Mouse (Mus musculus) heart, embryonic 11.5 days (tissue): Measurements from ENCODE around the gene Tbx19. TPM values are rescaled to one million over a fixed set of nuclear protein-coding genes. Genes with fewer than 3 reads are reported as not detected.

ENCODE experiments used
- ATAC-seq: fragments of 200-750 bp; cut with Nextera tagmentation; replicated peaks from 2 replicates; pipeline ENCODE4 v1.8.0; 2017; ENCODE audit warnings: moderate library complexity; ENCODE audit not compliant: insufficient number of reproducible peaks, low FRiP score, low TSS enrichment
- H3K27ac ChIP-seq: fragments of 300-500 bp; sonication (generic); 2 replicates; pipeline ENCODE4 v1.5.1; 2014; ENCODE audit warnings: mild to moderate bottlenecking, low read depth, low read length
- H3K27me3 ChIP-seq: fragments of 300-500 bp; sonication (generic); 2 replicates; pipeline ENCODE4 v1.6.1; 2014; ENCODE audit warnings: mild to moderate bottlenecking, low read length, mixed read lengths; ENCODE audit not compliant: control insufficient read depth, insufficient read depth
- H3K36me3 ChIP-seq: fragments of 300-500 bp; sonication (generic); 2 replicates; pipeline ENCODE4 v1.6.1; 2014; ENCODE audit warnings: mild to moderate bottlenecking, low read length, moderate library complexity, mixed read lengths; ENCODE audit not compliant: control insufficient read depth, insufficient read depth
- H3K4me1 ChIP-seq: fragments of 300-500 bp; sonication (generic); 2 replicates; pipeline ENCODE4 v1.6.1; 2014; ENCODE audit warnings: low read length; ENCODE audit not compliant: control insufficient read depth, insufficient read depth
- H3K4me2 ChIP-seq: fragments of 300-500 bp; sonication (generic); 2 replicates; pipeline ENCODE4 v1.6.1; 2014; ENCODE audit warnings: mild to moderate bottlenecking, moderate library complexity
- H3K4me3 ChIP-seq: fragments of 300-500 bp; sonication (generic); 2 replicates; pipeline ENCODE4 v1.5.1; 2014; ENCODE audit warnings: low read depth, low read length
- H3K9ac ChIP-seq: fragments of 300-500 bp; sonication (generic); 2 replicates; pipeline ENCODE4 v1.6.1; 2014; ENCODE audit warnings: mild to moderate bottlenecking, low read depth, low read length, moderate library complexity
- H3K9me3 ChIP-seq: fragments of 300-500 bp; sonication (generic); replicated peaks from 2 replicates; pipeline ENCODE4 v1.6.1; 2016; ENCODE audit warnings: low read length; ENCODE audit not compliant: control insufficient read depth
- WGBS: fragments of 180-500 bp; shearing (Covaris S2); extraction: QIAGEN DNeasy Blood & Tissue Kit; methylation state at CpG from one replicate; pipeline ENCODE4 v1.1.7; 2014; ENCODE audit not compliant: insufficient replicate concordance; 5-methylcytosine and 5-hydroxymethylcytosine counted together
- polyA plus RNA-seq: library from polyadenylated mRNA; unstranded; fragments of >200 nt; fragmentation: Nextera tagmentation; extraction: Ambion mirVana; gene quantifications from 2 replicates; pipeline ENCODE4 v1.2.1, GENCODE M21; 2014

Gene Tbx19
- polyA plus RNA-seq, 1 experiment from 2014 or later: not detected

DNA sequence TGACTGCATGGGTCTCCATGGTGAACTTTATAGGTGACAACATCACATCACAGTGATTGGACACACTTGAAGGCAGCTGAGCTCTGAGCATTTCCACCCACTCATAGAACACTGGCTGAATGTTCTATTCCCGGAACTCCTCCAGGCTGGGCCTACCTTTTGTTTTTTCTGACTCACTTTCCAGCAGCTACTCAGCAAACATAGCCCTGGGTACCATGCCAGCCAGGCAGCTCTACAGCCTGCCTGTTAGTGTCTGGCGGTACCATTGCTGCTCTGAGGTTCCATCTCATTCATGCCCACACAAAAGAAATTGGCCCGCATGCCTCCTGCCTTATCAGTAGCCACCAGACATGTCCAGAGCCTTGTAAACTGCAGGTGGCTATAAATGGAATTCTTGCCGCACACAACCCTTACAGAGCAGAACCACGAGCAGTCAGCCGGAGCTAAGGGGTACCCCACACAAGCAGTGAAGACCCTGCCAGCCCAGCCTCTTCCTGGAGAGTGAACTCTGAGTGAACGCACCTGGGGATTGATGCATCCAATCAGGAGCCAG is 55.8 kb downstream of the Tbx19 start:
- Histone ChIP-seq H3K9me3 (no peaks in the 10 kb centered on the region), H3K9ac (peak overlapping the region; percentile 39; the same call in 1 of the 2 replicates), H3K4me1 (peaks cover 34% of the 10 kb centered on the region), H3K27me3 (no peaks in the 10 kb centered on the region), H3K4me3 (no peak overlapping the region), H3K36me3 (no peaks in the 10 kb centered on the region), H3K27ac (peak overlapping the region; percentile 82), H3K4me2 (peak overlapping the region; percentile 17)
- WGBS: 19% methylated on average over 7 of the region's 7 CpGs
- ATAC-seq: peak; percentile 85

GRCm38 (mm10) chr1:165099569-165099968 is 61.0 kb downstream of the Tbx19 start:
- Histone ChIP-seq H3K36me3 (no peaks in the 10 kb centered on the region), H3K27me3 (no peaks in the 10 kb centered on the region), H3K9me3 (no peaks in the 10 kb centered on the region), H3K4me1 (peaks cover 11% of the 10 kb centered on the region), H3K4me3 (no peak overlapping the region), H3K27ac (no peak overlapping the region), H3K4me2 (no peak overlapping the region), H3K9ac (no peak overlapping the region)
- ATAC-seq: no peak

DNA sequence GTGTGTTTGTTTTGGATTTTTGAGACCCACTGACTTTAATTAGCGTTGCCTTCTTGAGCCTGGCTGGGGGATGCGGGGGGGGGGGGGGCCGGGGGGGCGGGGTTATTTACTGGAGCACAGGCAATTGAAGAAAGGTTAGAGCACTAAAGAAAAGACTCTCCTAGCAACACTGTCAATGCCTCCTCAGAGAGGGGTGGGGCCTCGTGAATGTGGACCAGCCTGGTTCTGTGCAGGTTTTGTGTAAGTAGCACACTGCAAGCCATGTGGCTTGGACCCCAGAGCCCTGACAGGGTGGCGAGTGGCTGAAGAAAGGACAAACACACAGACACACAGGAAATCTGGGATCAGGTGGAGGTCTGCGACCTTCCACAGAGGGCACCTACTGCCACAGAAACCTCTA is 65.7 kb downstream of the Tbx19 start:
- H3K9ac ChIP-seq: no peak overlapping the region
- no peak overlapping the region for H3K4me3 ChIP-seq
- H3K4me1 ChIP-seq: peaks cover 12% of the 10 kb centered on the region; the same call in 1 of the 2 replicates
- 47% methylated on average over 7 of the region's 7 CpGs for WGBS
- H3K36me3 ChIP-seq: no peaks in the 10 kb centered on the region
- ATAC-seq: no peak
- H3K27ac ChIP-seq: peak overlapping the region; percentile 54
- no peaks in the 10 kb centered on the region for H3K9me3 ChIP-seq
- H3K4me2 ChIP-seq: no peak overlapping the region
- H3K27me3 ChIP-seq: no peaks in the 10 kb centered on the region

- H3K4me3 ChIP-seq: no peak overlapping the region
- peak overlapping the region; percentile 56 for H3K4me2 ChIP-seq
- 9% methylated on average over 15 of the region's 15 CpGs for WGBS
- peaks cover 14% of the 10 kb centered on the region; the same call in 1 of the 2 replicates for H3K4me1 ChIP-seq
- H3K27me3 ChIP-seq: no peaks in the 10 kb centered on the region
- H3K9me3 ChIP-seq: no peaks in the 10 kb centered on the region
- H3K9ac ChIP-seq: no peak overlapping the region
- H3K27ac ChIP-seq: peak overlapping the region; percentile 46; the same call in 1 of the 2 replicates
- peak; percentile 70; the same call in 1 of the 2 replicates for ATAC-seq
- H3K36me3 ChIP-seq: no peaks in the 10 kb centered on the region
These were observed 68.9 kb downstream of the Tbx19 start for GRCm38 (mm10) chr1:165091721-165092120.

GRCm38 (mm10) chr1:165089556-165089955 is 71.0 kb downstream of the Tbx19 start:
- WGBS: 43% methylated on average over 3 of the region's 3 CpGs
- no peaks in the 10 kb centered on the region for H3K36me3 ChIP-seq
- no peak overlapping the region for H3K4me3 ChIP-seq
- H3K27ac ChIP-seq: peak overlapping the region; percentile 80
- no peak overlapping the region for H3K4me2 ChIP-seq
- H3K9me3 ChIP-seq: no peaks in the 10 kb centered on the region; the same call in 1 of the 2 replicates
- no peak for ATAC-seq
- no peak overlapping the region for H3K9ac ChIP-seq
- no peaks in the 10 kb centered on the region for H3K27me3 ChIP-seq
- 0 out of 2 replicates have a peak, but pooled peaks cover 10% of the 10 kb centered on the region for H3K4me1 ChIP-seq

Other genes with a start within 250 kb of the Tbx19 start
- not detected in 2 replicates for gene Xcl1, start 225.2 kb downstream of the Tbx19 start, polyA plus RNA-seq
- gene Sft2d2, start 33.7 kb upstream of the Tbx19 start, polyA plus RNA-seq: 21.9 and 29.3 TPM in 2 replicates
- 78.4 and 87.6 TPM in 2 replicates for gene Tiprl, start 76.2 kb upstream of the Tbx19 start, polyA plus RNA-seq
- gene Gpr161, start 135.0 kb upstream of the Tbx19 start, polyA plus RNA-seq: 0.79 and 1.1 TPM in 2 replicates